Comparison of ENCODE assay signal across 21 mouse cellular contexts in genomic region chr1:137654171-137654570, GRCm38 (mm10).
DNase-seq lines count a peak whose midpoint lies in the region; ATAC-seq and TF ChIP-seq lines count a peak whose summit lies in the region.
"Had no signal": no experiment of that assay in that cellular context is flagged by ENCODE, and none has a peak within 500 bp of the region (broad histone marks: within the 10 kb centered on the region; RNA-seq: fewer than 3 reads in every experiment).

No protein-coding gene starts in this region.

- no peak for TF ChIP-seq CTCF in stomach, postnatal 0 days (IDR thresholded peaks at IDR 0.05; ENCODE audit: low read depth)

- 59% methylated on average over 4 of the region's 4 CpGs for WGBS in heart, embryonic 11.5 days (ENCODE audit: insufficient replicate concordance)
- 45% methylated on average over 4 of the region's 4 CpGs for WGBS in kidney, embryonic 15.5 days
- 20% methylated on average over 4 of the region's 4 CpGs for WGBS in stomach, embryonic 14.5 days
- 21% methylated on average over 4 of the region's 4 CpGs for WGBS in stomach, postnatal 0 days

- DNase-seq in heart, adult 8-10 months (ENCODE audit: low spot score): no peak
- DNase-seq in kidney, postnatal 10 days: no peak
- no peak for DNase-seq in stomach, postnatal 0 days (ENCODE audit: low spot score)
- DNase-seq in left cerebral cortex, adult 8-10 months (ENCODE audit: low spot score in 2 of 2): no peak
- DNase-seq: B cell, adult 2 months; cerebellum, adult 11-12 months; embryo, embryonic 11 days; gastrocnemius, postnatal 36 days; heart, postnatal 36 days; layer of hippocampus, postnatal 36 days had no signal

- H3K36me3 ChIP-seq in heart, embryonic 11.5 days (ENCODE audit: control insufficient read depth, insufficient read depth, low read length): no peaks in the 10 kb centered on the region
- no peaks in the 10 kb centered on the region for H3K36me3 ChIP-seq in kidney, embryonic 15.5 days
- no peaks in the 10 kb centered on the region for H3K36me3 ChIP-seq in stomach, embryonic 14.5 days (ENCODE audit: control insufficient read depth, insufficient read depth, low read length)
- no peaks in the 10 kb centered on the region for H3K36me3 ChIP-seq in stomach, postnatal 0 days (ENCODE audit: control insufficient read depth, insufficient read depth, low read length)
- H3K36me3 ChIP-seq: hindbrain, embryonic 15.5 days; intestine, embryonic 15.5 days; midbrain, embryonic 15.5 days; neural tube, embryonic 15.5 days had no signal

- H3K4me3 ChIP-seq in heart, embryonic 11.5 days (ENCODE audit: low read depth, low read length): no peak overlapping the region
- no peak overlapping the region for H3K4me3 ChIP-seq in kidney, embryonic 15.5 days (replicated peaks)
- no peak overlapping the region for H3K4me3 ChIP-seq in stomach, embryonic 14.5 days (ENCODE audit: low read depth, low read length)
- H3K4me3 ChIP-seq in stomach, postnatal 0 days (ENCODE audit: low read depth, low read length): no peak overlapping the region
- H3K4me3 ChIP-seq: hindbrain, embryonic 15.5 days; intestine, embryonic 15.5 days; layer of hippocampus, adult 2 months; megakaryocyte, embryonic 14.5 days; midbrain, embryonic 15.5 days; neural tube, embryonic 15.5 days had no signal

- no peak overlapping the region for H3K9ac ChIP-seq in heart, embryonic 11.5 days (ENCODE audit: low read depth, low read length)
- H3K9ac ChIP-seq in kidney, embryonic 15.5 days: no peak overlapping the region
- no peak overlapping the region for H3K9ac ChIP-seq in stomach, embryonic 14.5 days (replicated peaks; ENCODE audit: low read depth, low read length)
- no peak overlapping the region for H3K9ac ChIP-seq in stomach, postnatal 0 days (ENCODE audit: low read length)
- H3K9ac ChIP-seq: hindbrain, embryonic 15.5 days; intestine, embryonic 15.5 days; midbrain, embryonic 15.5 days; neural tube, embryonic 15.5 days had no signal

- no peak for TF ChIP-seq EP300 in stomach, postnatal 0 days (optimal IDR thresholded peaks at IDR 0.05)

- H3K4me2 ChIP-seq in heart, embryonic 11.5 days: no peak overlapping the region
- no peak overlapping the region for H3K4me2 ChIP-seq in kidney, embryonic 15.5 days
- no peak overlapping the region for H3K4me2 ChIP-seq in stomach, embryonic 14.5 days (replicated peaks; ENCODE audit: low read depth, low read length)
- no peak overlapping the region for H3K4me2 ChIP-seq in stomach, postnatal 0 days (replicated peaks; ENCODE audit: low read depth)
- H3K4me2 ChIP-seq: hindbrain, embryonic 15.5 days; intestine, embryonic 15.5 days; liver, embryonic 11.5 days; midbrain, embryonic 15.5 days; neural tube, embryonic 15.5 days had no signal

- no peaks in the 10 kb centered on the region for H3K27me3 ChIP-seq in heart, embryonic 11.5 days (ENCODE audit: control insufficient read depth, insufficient read depth, low read length)
- no peaks in the 10 kb centered on the region for H3K27me3 ChIP-seq in kidney, embryonic 15.5 days
- H3K27me3 ChIP-seq in stomach, embryonic 14.5 days (ENCODE audit: control insufficient read depth, insufficient read depth, low read length): no peaks in the 10 kb centered on the region
- no peaks in the 10 kb centered on the region for H3K27me3 ChIP-seq in stomach, postnatal 0 days (ENCODE audit: control insufficient read depth, insufficient read depth, low read length)
- H3K27me3 ChIP-seq: hindbrain, embryonic 15.5 days; intestine, embryonic 15.5 days; megakaryocyte, embryonic 14.5 days; midbrain, embryonic 15.5 days; neural tube, embryonic 15.5 days had no signal

- peak overlapping the region; percentile 35; the same call in 1 of the 2 replicates for H3K27ac ChIP-seq in heart, embryonic 11.5 days (ENCODE audit: low read depth, low read length)
- peak overlapping the region; percentile 42; the same call in 1 of the 2 replicates for H3K27ac ChIP-seq in kidney, embryonic 15.5 days
- peak overlapping the region; percentile 28; the same call in 1 of the 2 replicates for H3K27ac ChIP-seq in stomach, embryonic 14.5 days (ENCODE audit: low read length)
- H3K27ac ChIP-seq in stomach, postnatal 0 days (replicated peaks): no peak overlapping the region
- H3K27ac ChIP-seq: hindbrain, embryonic 15.5 days; intestine, embryonic 15.5 days; layer of hippocampus, adult 2 months; midbrain, embryonic 15.5 days; neural tube, embryonic 15.5 days had no signal

- H3K9me3 ChIP-seq in heart, embryonic 11.5 days (replicated peaks; ENCODE audit: control insufficient read depth, low read length): no peaks in the 10 kb centered on the region
- no peaks in the 10 kb centered on the region for H3K9me3 ChIP-seq in kidney, embryonic 15.5 days (replicated peaks)
- no peaks in the 10 kb centered on the region for H3K9me3 ChIP-seq in stomach, embryonic 14.5 days (ENCODE audit: control insufficient read depth, low read depth, low read length)
- no peaks in the 10 kb centered on the region for H3K9me3 ChIP-seq in stomach, postnatal 0 days (ENCODE audit: control insufficient read depth, low read length)
- H3K9me3 ChIP-seq: hindbrain, embryonic 15.5 days; intestine, embryonic 15.5 days; megakaryocyte, embryonic 14.5 days; midbrain, embryonic 15.5 days; neural tube, embryonic 15.5 days had no signal

- no peak for ATAC-seq in heart, embryonic 11.5 days (replicated peaks; ENCODE audit: insufficient number of reproducible peaks, low FRiP score, low TSS enrichment)
- no peak for ATAC-seq in kidney, embryonic 15.5 days (replicated peaks; ENCODE audit: low FRiP score)
- no peak for ATAC-seq in stomach, embryonic 14.5 days (ENCODE audit: insufficient number of reproducible peaks, insufficient read depth, low FRiP score, low read depth)
- no peak for ATAC-seq in stomach, postnatal 0 days (ENCODE audit: low FRiP score, low TSS enrichment)
- ATAC-seq: forebrain, embryonic 16.5 days; intestine, embryonic 15.5 days; midbrain, embryonic 15.5 days had no signal

- H3K4me1 ChIP-seq in heart, embryonic 11.5 days (ENCODE audit: control insufficient read depth, insufficient read depth, low read length): peaks cover 3% of the 10 kb centered on the region; the same call in 1 of the 2 replicates
- peaks cover 11% of the 10 kb centered on the region for H3K4me1 ChIP-seq in kidney, embryonic 15.5 days
- 0 out of 2 replicates have a peak, but pooled peaks cover 3% of the 10 kb centered on the region for H3K4me1 ChIP-seq in stomach, embryonic 14.5 days (ENCODE audit: control insufficient read depth, insufficient read depth, low read length)
- H3K4me1 ChIP-seq in stomach, postnatal 0 days (replicated peaks; ENCODE audit: control insufficient read depth, insufficient read depth): no peaks in the 10 kb centered on the region
- H3K4me1 ChIP-seq: megakaryocyte, embryonic 14.5 days had no signal
